Mouse (Mus musculus) kidney, adult 8-10 months (tissue): ENCODE measurements around the gene Rpa2.

ENCODE experiments used
- DNase-seq, 2 experiments: peaks; one replicate each; pipeline ENCODE4 v3.0.0; 2022

Gene Rpa2

GRCm38 (mm10) chr4:132805146-132805545 lies 37.0 kb downstream of the Rpa2 start:
- DNase-seq = no peak

GRCm38 (mm10) chr4:132805599-132806197 lies 37.6 kb downstream of the Rpa2 start:
- no peak for DNase-seq

- DNase-seq = no peak
Measured at GRCm38 (mm10) chr4:132806620-132807191, 38.6 kb downstream of the Rpa2 start.

- no peak for DNase-seq
Measured at GRCm38 (mm10) chr4:132807771-132808641, 39.9 kb downstream of the Rpa2 start.

GRCm38 (mm10) chr4:132809621-132810020 lies 41.5 kb downstream of the Rpa2 start:
- DNase-seq = no peak

- DNase-seq = no peak
Measured at GRCm38 (mm10) chr4:132816404-132816803, 48.3 kb downstream of the Rpa2 start.

GRCm38 (mm10) chr4:132816855-132817254 lies 48.7 kb downstream of the Rpa2 start:
- DNase-seq = no peak

GRCm38 (mm10) chr4:132818442-132818841 lies 50.3 kb downstream of the Rpa2 start:
- no peak for DNase-seq

GRCm38 (mm10) chr4:132823614-132824366 lies 55.7 kb downstream of the Rpa2 start:
- DNase-seq = peak; percentile 30 to 77
